Mouse (Mus musculus): ENCODE measurements around the gene Cpm. TPM values are rescaled to one million over a fixed set of nuclear protein-coding genes. Genes with fewer than 3 reads are reported as not detected.

Gene Cpm
- polyA plus RNA-seq, 1 experiment: 0.07 TPM

GRCm38 (mm10) chr10:117664926-117665209, 35.6 kb downstream of the Cpm start:
- no peak overlapping the region for H3K4me2 ChIP-seq (ENCODE audit: low read depth)
- no peak for TF ChIP-seq TCF3 (IDR thresholded peaks at IDR 0.05; ENCODE audit: insufficient read length, low read depth)
- TF ChIP-seq USF1 (IDR thresholded peaks at IDR 0.05; ENCODE audit: low read depth): no peak
- TF ChIP-seq MAX (IDR thresholded peaks at IDR 0.05; ENCODE audit: low read depth): no peak
- no peak for TF ChIP-seq MYOG (IDR thresholded peaks at IDR 0.05; ENCODE audit: control insufficient read depth in 1 of 3, insufficient read depth in 1 of 3, insufficient read length in 2 of 3, low read depth in 2 of 3)

DNA sequence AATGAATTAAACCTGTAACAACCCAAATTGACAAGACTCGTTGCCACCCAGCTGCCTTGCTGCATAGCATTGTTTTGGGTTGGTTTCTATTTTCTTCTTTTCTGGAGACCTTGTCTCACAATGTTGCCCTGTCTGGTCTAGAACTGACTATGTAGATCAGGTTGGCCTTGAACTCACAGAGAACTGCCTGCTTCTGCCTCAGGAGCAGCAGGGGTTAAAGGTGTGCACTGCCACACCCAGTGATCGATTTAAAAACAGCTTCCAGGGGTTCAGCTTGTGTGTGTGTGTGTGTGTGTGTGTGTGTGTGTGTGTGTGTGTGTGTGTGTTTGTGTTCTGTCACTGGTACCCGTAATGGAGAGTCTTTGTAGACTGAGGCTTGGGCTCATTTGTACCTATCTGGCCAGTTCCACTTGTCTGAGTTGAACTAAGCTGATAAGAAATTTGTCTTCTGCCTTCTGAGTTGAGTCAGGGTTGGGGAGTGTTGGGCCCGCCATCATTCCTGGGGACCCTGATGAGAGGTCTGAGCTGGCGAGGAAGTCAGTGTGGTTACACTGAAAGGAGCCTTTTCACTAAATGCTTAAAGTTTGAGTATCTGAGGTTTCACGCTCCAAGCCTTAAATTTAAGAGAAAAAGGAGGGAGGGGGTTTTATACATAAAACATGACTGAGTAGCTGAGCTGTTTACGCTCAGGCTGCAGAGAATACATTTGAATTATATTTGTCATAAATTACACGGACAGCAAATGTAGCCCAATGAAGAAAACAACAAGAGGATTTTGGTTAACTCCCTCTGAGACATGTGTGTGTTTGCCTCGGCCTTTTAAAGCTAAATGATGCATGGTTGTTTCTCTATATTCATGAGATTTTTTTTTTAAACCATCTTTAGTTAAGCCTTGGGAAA, 36.3 kb downstream of the Cpm start:
- Histone ChIP-seq H3K4me2 (ENCODE audit: low read depth) (no peak overlapping the region), H3K36me3 (ENCODE audit: control insufficient read depth, insufficient read depth) (no peaks in the 10 kb centered on the region), H3K79me2 (ENCODE audit: control insufficient read depth, insufficient read depth) (no peaks in the 10 kb centered on the region), H3K27me3 (ENCODE audit: control insufficient read depth, insufficient read depth, insufficient read length) (no peaks in the 10 kb centered on the region), H3K4me3 (no peak overlapping the region), H3ac (ENCODE audit: control insufficient read depth, insufficient read length) (no peak overlapping the region)
- TF ChIP-seq TCF12 (IDR thresholded peaks at IDR 0.05; ENCODE audit: insufficient read depth, poor library complexity, severe bottlenecking) (no peak), TCF3 (IDR thresholded peaks at IDR 0.05; ENCODE audit: insufficient read length, low read depth) (no peak), USF1 (IDR thresholded peaks at IDR 0.05; ENCODE audit: low read depth) (no peak), POLR2AphosphoS2 (IDR thresholded peaks at IDR 0.05; ENCODE audit: insufficient read length, low read depth) (no peak), MAX (IDR thresholded peaks at IDR 0.05; ENCODE audit: low read depth) (no peak), SRF (IDR thresholded peaks at IDR 0.05; ENCODE audit: control insufficient read depth, insufficient read length, low read depth) (no peak), MYOD1 (IDR thresholded peaks at IDR 0.05; ENCODE audit: control insufficient read depth in 1 of 3, insufficient read length in 2 of 3, low read depth in 2 of 3) (no peak), POLR2A (IDR thresholded peaks at IDR 0.05; ENCODE audit: insufficient read length, low read depth) (no peak), E2F4 (IDR thresholded peaks at IDR 0.05; ENCODE audit: insufficient read depth) (no peak), MYOG (IDR thresholded peaks at IDR 0.05; ENCODE audit: control insufficient read depth in 1 of 3, insufficient read depth in 1 of 3, insufficient read length in 2 of 3, low read depth in 2 of 3) (no peak), REST (IDR thresholded peaks at IDR 0.05; ENCODE audit: insufficient read depth, insufficient read length) (no peak), CEBPB (IDR thresholded peaks at IDR 0.05; ENCODE audit: insufficient read depth, poor library complexity, severe bottlenecking) (no peak)

More at GRCm38 (mm10) chr10:117664926-117665209, 35.6 kb downstream of the Cpm start:
- H3K27me3 ChIP-seq (ENCODE audit: control insufficient read depth, insufficient read depth, insufficient read length): no peaks in the 10 kb centered on the region
- no peak overlapping the region for H3ac ChIP-seq (ENCODE audit: control insufficient read depth, insufficient read length)
- H3K79me2 ChIP-seq (ENCODE audit: control insufficient read depth, insufficient read depth): no peaks in the 10 kb centered on the region
- no peak overlapping the region for H3K4me3 ChIP-seq
- no peaks in the 10 kb centered on the region for H3K36me3 ChIP-seq (ENCODE audit: control insufficient read depth, insufficient read depth)

DNA sequence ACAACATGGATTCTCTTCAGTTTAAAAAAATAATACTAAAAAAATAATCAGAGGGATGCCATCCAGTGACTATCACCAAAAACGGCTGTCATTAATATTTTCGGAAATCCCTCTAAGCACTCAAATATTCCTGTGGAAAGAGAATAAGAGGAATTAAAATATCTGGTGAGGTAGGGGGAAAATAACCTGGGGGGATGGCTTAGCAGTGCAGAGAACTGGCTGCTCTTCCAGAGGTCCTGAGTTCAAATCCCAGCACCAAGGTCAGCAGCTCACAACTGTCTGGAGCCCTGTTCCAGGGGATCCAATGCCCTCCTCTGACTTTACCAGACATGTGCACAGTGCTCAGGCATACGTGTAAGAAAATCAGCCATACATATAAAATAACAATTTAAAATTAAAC, 37.1 kb downstream of the Cpm start:
- Histone ChIP-seq H3K36me3 (ENCODE audit: control insufficient read depth, insufficient read depth) (no peaks in the 10 kb centered on the region), H3K4me2 (ENCODE audit: low read depth) (no peak overlapping the region), H3K27me3 (ENCODE audit: control insufficient read depth, insufficient read depth, insufficient read length) (no peaks in the 10 kb centered on the region), H3K79me2 (ENCODE audit: control insufficient read depth, insufficient read depth) (no peaks in the 10 kb centered on the region), H3ac (ENCODE audit: control insufficient read depth, insufficient read length) (no peak overlapping the region), H3K4me3 (no peak overlapping the region)
- no peak for TF ChIP-seq POLR2AphosphoS2 (IDR thresholded peaks at IDR 0.05; ENCODE audit: insufficient read length, low read depth)
- no peak for TF ChIP-seq REST (IDR thresholded peaks at IDR 0.05; ENCODE audit: insufficient read depth, insufficient read length)
- no peak for TF ChIP-seq MYOD1 (IDR thresholded peaks at IDR 0.05; ENCODE audit: control insufficient read depth in 1 of 3, insufficient read length in 2 of 3, low read depth in 2 of 3)
- no peak for TF ChIP-seq TCF12 (IDR thresholded peaks at IDR 0.05; ENCODE audit: insufficient read depth, poor library complexity, severe bottlenecking)
- no peak for TF ChIP-seq SRF (IDR thresholded peaks at IDR 0.05; ENCODE audit: control insufficient read depth, insufficient read length, low read depth)
- TF ChIP-seq CEBPB (IDR thresholded peaks at IDR 0.05; ENCODE audit: insufficient read depth, poor library complexity, severe bottlenecking): no peak
- no peak for TF ChIP-seq USF1 (IDR thresholded peaks at IDR 0.05; ENCODE audit: low read depth)
- no peak for TF ChIP-seq POLR2A (IDR thresholded peaks at IDR 0.05; ENCODE audit: insufficient read length, low read depth)
- TF ChIP-seq MAX (IDR thresholded peaks at IDR 0.05; ENCODE audit: low read depth): no peak
- TF ChIP-seq MYOG (IDR thresholded peaks at IDR 0.05; ENCODE audit: control insufficient read depth in 1 of 3, insufficient read depth in 1 of 3, insufficient read length in 2 of 3, low read depth in 2 of 3): no peak
- no peak for TF ChIP-seq E2F4 (IDR thresholded peaks at IDR 0.05; ENCODE audit: insufficient read depth)
- TF ChIP-seq TCF3 (IDR thresholded peaks at IDR 0.05; ENCODE audit: insufficient read length, low read depth): no peak

DNA sequence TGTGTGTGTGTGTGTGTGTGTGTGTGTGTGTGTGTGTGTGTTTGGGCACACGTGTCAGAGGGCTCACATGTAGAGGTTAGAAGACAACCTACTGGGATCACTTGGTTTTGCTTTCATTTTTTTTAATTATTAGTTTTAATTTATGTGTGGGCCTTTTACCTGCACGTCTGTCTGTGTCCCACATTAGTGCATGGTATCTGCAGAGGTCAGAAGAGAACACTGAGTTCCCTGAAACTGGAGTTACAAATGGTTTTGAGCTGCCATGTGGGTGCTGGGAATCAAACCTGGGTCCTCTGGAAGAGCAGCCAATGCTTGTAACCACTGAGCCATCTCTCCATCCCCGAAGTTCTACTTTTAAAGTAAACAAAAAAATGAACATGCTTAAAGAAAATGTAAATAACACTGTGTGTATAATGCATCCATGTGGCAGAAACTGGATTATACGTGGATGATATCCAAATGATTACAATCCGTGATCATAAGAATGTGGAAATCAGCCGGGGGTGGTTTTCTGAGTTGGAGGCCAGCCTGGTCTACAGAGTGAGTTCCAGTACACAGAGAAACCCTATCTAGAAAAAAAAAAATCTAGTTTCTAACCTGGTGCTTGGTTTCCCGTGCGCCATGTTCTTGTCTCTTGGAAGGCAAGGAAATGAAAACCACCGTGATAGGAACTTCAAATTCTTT, 37.8 kb downstream of the Cpm start:
- Histone ChIP-seq H3K4me3 (no peak overlapping the region), H3ac (ENCODE audit: control insufficient read depth, insufficient read length) (no peak overlapping the region), H3K4me2 (ENCODE audit: low read depth) (no peak overlapping the region), H3K27me3 (ENCODE audit: control insufficient read depth, insufficient read depth, insufficient read length) (no peaks in the 10 kb centered on the region), H3K79me2 (ENCODE audit: control insufficient read depth, insufficient read depth) (no peaks in the 10 kb centered on the region), H3K36me3 (ENCODE audit: control insufficient read depth, insufficient read depth) (no peaks in the 10 kb centered on the region)
- TF ChIP-seq SRF (IDR thresholded peaks at IDR 0.05; ENCODE audit: control insufficient read depth, insufficient read length, low read depth) (no peak), POLR2A (IDR thresholded peaks at IDR 0.05; ENCODE audit: insufficient read length, low read depth) (no peak), TCF3 (IDR thresholded peaks at IDR 0.05; ENCODE audit: insufficient read length, low read depth) (no peak), MAX (IDR thresholded peaks at IDR 0.05; ENCODE audit: low read depth) (no peak), TCF12 (IDR thresholded peaks at IDR 0.05; ENCODE audit: insufficient read depth, poor library complexity, severe bottlenecking) (no peak), REST (IDR thresholded peaks at IDR 0.05; ENCODE audit: insufficient read depth, insufficient read length) (no peak), MYOG (IDR thresholded peaks at IDR 0.05; ENCODE audit: control insufficient read depth in 1 of 3, insufficient read depth in 1 of 3, insufficient read length in 2 of 3, low read depth in 2 of 3) (no peak), E2F4 (IDR thresholded peaks at IDR 0.05; ENCODE audit: insufficient read depth) (no peak), USF1 (IDR thresholded peaks at IDR 0.05; ENCODE audit: low read depth) (no peak), CEBPB (IDR thresholded peaks at IDR 0.05; ENCODE audit: insufficient read depth, poor library complexity, severe bottlenecking) (no peak), POLR2AphosphoS2 (IDR thresholded peaks at IDR 0.05; ENCODE audit: insufficient read length, low read depth) (no peak), MYOD1 (IDR thresholded peaks at IDR 0.05; ENCODE audit: control insufficient read depth in 1 of 3, insufficient read length in 2 of 3, low read depth in 2 of 3) (no peak)
